Mouse (Mus musculus) intestine, embryonic 16.5 days (tissue): Measurements from ENCODE around the gene Spn. TPM values are rescaled to one million over a fixed set of nuclear protein-coding genes. Genes with fewer than 3 reads are reported as not detected.

Source experiments
- ATAC-seq: fragments of 200-750 bp; cut with Nextera tagmentation; 2 replicates; pipeline ENCODE4 v1.8.0; 2017; ENCODE audit warnings: moderate TSS enrichment, moderate library complexity
- H3K27ac ChIP-seq: fragments of 300-500 bp; sonication (generic); 2 replicates; pipeline ENCODE4 v1.5.1; 2014; ENCODE audit warnings: mild to moderate bottlenecking, low read length
- H3K27me3 ChIP-seq: fragments of 300-500 bp; sonication (generic); replicated peaks from 2 replicates; pipeline ENCODE4 v1.6.1; 2014; ENCODE audit warnings: low read length, control low read depth, mixed read lengths; ENCODE audit not compliant: control insufficient read depth, insufficient read depth
- H3K36me3 ChIP-seq: fragments of 300-500 bp; sonication (generic); 2 replicates; pipeline ENCODE4 v1.6.1; 2014; ENCODE audit warnings: low read length, control low read depth; ENCODE audit not compliant: control insufficient read depth, insufficient read depth
- H3K4me1 ChIP-seq: fragments of 300-500 bp; sonication (generic); 2 replicates; pipeline ENCODE4 v1.6.1; 2014; ENCODE audit warnings: low read length, control low read depth, mixed read lengths; ENCODE audit not compliant: control insufficient read depth, insufficient read depth
- H3K4me2 ChIP-seq: fragments of 300-500 bp; sonication (generic); 2 replicates; pipeline ENCODE4 v1.6.1; 2014; ENCODE audit warnings: low read depth, low read length, control low read depth
- H3K4me3 ChIP-seq: fragments of 300-500 bp; sonication (generic); 2 replicates; pipeline ENCODE4 v1.5.1; 2014; ENCODE audit warnings: mild to moderate bottlenecking, low read length
- H3K9ac ChIP-seq: fragments of 300-500 bp; sonication (generic); 2 replicates; pipeline ENCODE4 v1.6.1; 2014; ENCODE audit warnings: low read depth, low read length
- H3K9me3 ChIP-seq: fragments of 300-500 bp; sonication (generic); 2 replicates; pipeline ENCODE4 v1.6.1; 2016; ENCODE audit warnings: low read length, control low read depth; ENCODE audit not compliant: control insufficient read depth
- WGBS: fragments of 180-500 bp; shearing (Covaris S2); extraction: QIAGEN DNeasy Blood & Tissue Kit; methylation state at CpG from one replicate; pipeline ENCODE4 v1.1.7; 2014; 5-methylcytosine and 5-hydroxymethylcytosine counted together
- polyA plus RNA-seq: library from polyadenylated mRNA; unstranded; fragments of >200 nt; fragmentation: Nextera tagmentation; extraction: Ambion mirVana; gene quantifications from 2 replicates; pipeline ENCODE4 v1.2.1, GENCODE M21; 2015

The Spn gene
- polyA plus RNA-seq, 1 experiment from 2014 or later = 0.26 TPM

GRCm38 (mm10) chr7:127082271-127082670, 55.4 kb downstream of the Spn start:
- Histone ChIP-seq H3K4me1 (no peaks in the 10 kb centered on the region), H3K4me2 (no peak overlapping the region), H3K27me3 (no peaks in the 10 kb centered on the region), H3K36me3 (no peaks in the 10 kb centered on the region), H3K9me3 (no peaks in the 10 kb centered on the region), H3K27ac (no peak overlapping the region), H3K4me3 (no peak overlapping the region), H3K9ac (no peak overlapping the region)
- 84% methylated on average over 8 of the region's 8 CpGs for WGBS
- no peak for ATAC-seq

Other genes starting within 250 kb of the Spn start
- 34.1 and 35.4 TPM in 2 replicates for gene Tmem219, start 214.9 kb downstream of the Spn start, polyA plus RNA-seq
- gene Kctd13, start 208.9 kb downstream of the Spn start, polyA plus RNA-seq = 10.9 and 11.2 TPM in 2 replicates
- gene Asphd1, start 188.2 kb downstream of the Spn start, polyA plus RNA-seq = 0.31 and 0.56 TPM in 2 replicates
- gene Sez6l2, start 187.3 kb downstream of the Spn start, polyA plus RNA-seq = 1.5 and 1.7 TPM in 2 replicates
- 167 TPM in 2 replicates for gene Cdipt, start 161.9 kb downstream of the Spn start, polyA plus RNA-seq
- 1.3 and 1.6 TPM in 2 replicates for gene Cdiptos, start 161.7 kb downstream of the Spn start, polyA plus RNA-seq
- gene Mvp, start 123.2 kb downstream of the Spn start, polyA plus RNA-seq = 73.7 and 84.9 TPM in 2 replicates
- 0.78 and 2.5 TPM in 2 replicates for gene Pagr1b, start 121.3 kb downstream of the Spn start, polyA plus RNA-seq
- 69.8 and 82.7 TPM in 2 replicates for gene Pagr1a, start 120.5 kb downstream of the Spn start, polyA plus RNA-seq
- gene Gm42742, start 116.7 kb downstream of the Spn start, polyA plus RNA-seq = 21.9 and 23.5 TPM in 2 replicates
- gene Prrt2, start 116.6 kb downstream of the Spn start, polyA plus RNA-seq = 2.9 and 3.8 TPM in 2 replicates
- gene Maz, start 110.8 kb downstream of the Spn start, polyA plus RNA-seq = 35.7 and 42.1 TPM in 2 replicates
- gene Kif22, start 95.4 kb downstream of the Spn start, polyA plus RNA-seq = 87.5 and 100 TPM in 2 replicates
- gene Zg16, start 50.5 kb downstream of the Spn start, polyA plus RNA-seq = 37.2 and 69.9 TPM in 2 replicates
- gene AI467606, start 46.5 kb downstream of the Spn start, polyA plus RNA-seq = 7.4 and 7.7 TPM in 2 replicates
- 4.9 and 6.8 TPM in 2 replicates for gene Qprt, start 15.6 kb downstream of the Spn start, polyA plus RNA-seq
- 42.2 and 43.3 TPM in 2 replicates for gene Cd2bp2, start 58.2 kb upstream of the Spn start, polyA plus RNA-seq
- 15.5 and 18.4 TPM in 2 replicates for gene Tbc1d10b, start 70.6 kb upstream of the Spn start, polyA plus RNA-seq
- gene Mylpf, start 71.1 kb upstream of the Spn start, polyA plus RNA-seq = 20.3 and 21.0 TPM in 2 replicates
- 21.6 and 23.6 TPM in 2 replicates for gene Zfp553, start 95.2 kb upstream of the Spn start, polyA plus RNA-seq
- gene Sept1, start 95.3 kb upstream of the Spn start, polyA plus RNA-seq = 15.4 and 16.3 TPM in 2 replicates
- 34.2 and 37.8 TPM in 2 replicates for gene Zfp771, start 106.5 kb upstream of the Spn start, polyA plus RNA-seq
- gene Dctpp1, start 122.9 kb upstream of the Spn start, polyA plus RNA-seq = 176 and 195 TPM in 2 replicates
- gene Sephs2, start 136.2 kb upstream of the Spn start, polyA plus RNA-seq = 187 and 224 TPM in 2 replicates
- 2.4 and 2.8 TPM in 2 replicates for gene Itgal, start 158.4 kb upstream of the Spn start, polyA plus RNA-seq
- gene Zfp768, start 207.8 kb upstream of the Spn start, polyA plus RNA-seq = 21.9 and 23.4 TPM in 2 replicates
- gene Zfp747, start 238.2 kb upstream of the Spn start, polyA plus RNA-seq = 11.7 and 13.6 TPM in 2 replicates
- gene 9130019O22Rik, start 249.3 kb upstream of the Spn start, polyA plus RNA-seq = 6.9 and 7.2 TPM in 2 replicates